Mouse (Mus musculus): ENCODE measurements at regions not wholly inside any gene's neighbourhood (a gene's known extent, or its start where the extent isn't known, plus 50 kb on each side); places are given as distances from the start of the nearest gene placed in this dataset.

DNA sequence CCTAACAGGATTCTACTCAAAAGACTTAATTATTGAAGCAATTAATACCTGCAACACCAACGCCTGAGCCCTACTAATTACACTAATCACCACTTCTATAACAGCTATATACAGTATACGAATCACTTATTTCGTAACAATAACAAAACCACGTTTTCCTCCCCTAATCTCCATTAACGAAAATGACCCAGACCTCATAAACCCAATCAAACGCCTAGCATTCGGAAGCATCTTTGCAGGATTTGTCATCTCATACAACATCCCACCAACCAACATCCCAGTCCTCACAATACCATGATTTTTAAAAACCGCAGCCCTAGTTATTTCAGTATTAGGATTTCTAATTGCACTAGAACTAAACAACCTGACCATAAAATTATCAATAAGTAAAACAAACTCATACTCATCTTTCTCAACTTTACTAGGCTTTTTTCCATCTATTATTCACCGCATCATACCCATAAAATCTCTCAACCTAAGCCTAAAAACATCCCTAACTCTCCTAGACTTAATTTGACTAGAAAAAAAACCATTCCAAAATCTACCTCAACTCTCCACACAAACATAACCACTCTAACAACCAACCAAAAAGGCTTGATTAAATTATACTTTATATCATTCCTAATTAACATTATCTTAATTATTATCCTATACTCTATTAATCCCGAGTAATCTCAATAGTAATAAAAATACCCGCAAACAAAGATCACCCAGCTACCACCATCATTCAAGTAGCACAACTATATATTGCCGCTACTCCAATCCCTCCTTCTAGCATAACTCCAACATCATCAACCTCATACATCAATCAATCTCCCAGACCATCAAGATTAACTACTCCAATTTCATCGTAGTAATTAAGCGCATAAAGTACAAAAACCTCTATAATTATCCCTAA, 830.9 kb upstream of the Tyrp1 start:
- Histone ChIP-seq H3K4me3 (ENCODE audit: low read length) (no peak overlapping the region), H3K4me1 (ENCODE audit: control insufficient read depth, insufficient read depth, low read length) (no peaks in the 10 kb centered on the region), H3K27me3 (replicated peaks; ENCODE audit: control insufficient read depth, insufficient read depth, low read length) (no peaks in the 10 kb centered on the region), H3K9ac (ENCODE audit: low read depth, low read length) (no peak overlapping the region), H3K27ac (ENCODE audit: low read length) (no peak overlapping the region), H3K4me2 (ENCODE audit: low read depth, low read length) (no peak overlapping the region), H3K36me3 (ENCODE audit: control insufficient read depth, insufficient read depth, low read length) (no peaks in the 10 kb centered on the region), H3K9me3 (ENCODE audit: control insufficient read depth, low read length) (no peaks in the 10 kb centered on the region)
- WGBS: 90% methylated on average over 14 of the region's 14 CpGs
- peak; percentile 100 for ATAC-seq

DNA sequence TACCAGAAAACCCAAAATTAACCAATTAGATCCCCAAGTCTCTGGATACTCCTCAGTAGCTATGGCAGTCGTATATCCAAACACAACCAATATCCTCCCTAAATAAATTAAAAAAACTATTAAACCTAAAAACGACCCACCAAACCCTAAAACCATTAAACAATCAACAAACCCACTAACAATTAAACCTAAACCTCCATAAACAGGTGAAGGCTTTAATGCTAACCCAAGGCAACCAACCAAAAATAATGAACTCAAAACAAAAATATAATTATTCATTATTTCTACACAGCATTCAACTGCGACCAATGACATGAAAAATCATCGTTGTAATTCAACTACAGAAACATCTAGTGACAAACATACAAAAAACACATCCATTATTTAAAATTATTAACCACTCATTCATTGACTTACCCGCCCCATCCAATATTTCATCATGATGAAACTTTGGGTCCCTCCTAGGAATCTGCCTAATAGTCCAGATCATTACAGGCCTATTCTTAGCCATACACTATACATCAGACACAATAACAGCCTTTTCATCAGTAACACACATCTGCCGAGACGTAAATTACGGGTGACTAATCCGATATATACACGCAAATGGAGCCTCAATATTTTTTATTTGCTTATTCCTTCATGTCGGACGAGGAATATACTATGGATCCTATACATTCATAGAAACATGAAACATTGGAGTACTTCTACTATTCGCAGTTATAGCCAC, 830.1 kb upstream of the Tyrp1 start:
- peak; percentile 94 for ATAC-seq
- 85% methylated on average over 13 of the region's 13 CpGs for WGBS
- H3K4me3 ChIP-seq (ENCODE audit: low read length): no peak overlapping the region

DNA sequence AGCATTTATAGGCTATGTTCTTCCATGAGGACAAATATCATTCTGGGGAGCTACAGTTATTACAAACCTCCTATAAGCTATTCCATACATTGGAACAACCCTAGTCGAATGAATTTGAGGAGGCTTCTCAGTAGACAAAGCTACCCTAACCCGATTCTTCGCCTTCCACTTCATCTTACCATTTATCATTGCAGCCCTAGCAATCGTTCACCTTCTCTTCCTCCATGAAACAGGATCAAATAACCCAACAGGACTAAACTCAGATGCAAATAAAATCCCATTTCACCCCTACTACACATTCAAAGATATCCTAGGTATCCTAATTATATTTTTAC, 829.6 kb upstream of the Tyrp1 start:
- Histone ChIP-seq H3K9me3 (ENCODE audit: control insufficient read depth, low read length) (no peaks in the 10 kb centered on the region), H3K4me3 (ENCODE audit: low read length) (no peak overlapping the region), H3K27me3 (replicated peaks; ENCODE audit: control insufficient read depth, insufficient read depth, low read length) (no peaks in the 10 kb centered on the region), H3K9ac (ENCODE audit: low read depth, low read length) (no peak overlapping the region), H3K27ac (ENCODE audit: low read length) (no peak overlapping the region), H3K36me3 (ENCODE audit: control insufficient read depth, insufficient read depth, low read length) (no peaks in the 10 kb centered on the region), H3K4me2 (ENCODE audit: low read depth, low read length) (no peak overlapping the region), H3K4me1 (ENCODE audit: control insufficient read depth, insufficient read depth, low read length) (no peaks in the 10 kb centered on the region)
- no peak for ATAC-seq
- 89% methylated on average over 4 of the region's 4 CpGs for WGBS

More for the DNA sequence above, 830.1 kb upstream of the Tyrp1 start:
- Histone ChIP-seq H3K9me3 (ENCODE audit: control insufficient read depth, low read length) (no peaks in the 10 kb centered on the region), H3K27me3 (replicated peaks; ENCODE audit: control insufficient read depth, insufficient read depth, low read length) (no peaks in the 10 kb centered on the region), H3K4me1 (ENCODE audit: control insufficient read depth, insufficient read depth, low read length) (no peaks in the 10 kb centered on the region), H3K27ac (ENCODE audit: low read length) (no peak overlapping the region), H3K9ac (ENCODE audit: low read depth, low read length) (no peak overlapping the region), H3K4me2 (ENCODE audit: low read depth, low read length) (no peak overlapping the region), H3K36me3 (ENCODE audit: control insufficient read depth, insufficient read depth, low read length) (no peaks in the 10 kb centered on the region)

DNA sequence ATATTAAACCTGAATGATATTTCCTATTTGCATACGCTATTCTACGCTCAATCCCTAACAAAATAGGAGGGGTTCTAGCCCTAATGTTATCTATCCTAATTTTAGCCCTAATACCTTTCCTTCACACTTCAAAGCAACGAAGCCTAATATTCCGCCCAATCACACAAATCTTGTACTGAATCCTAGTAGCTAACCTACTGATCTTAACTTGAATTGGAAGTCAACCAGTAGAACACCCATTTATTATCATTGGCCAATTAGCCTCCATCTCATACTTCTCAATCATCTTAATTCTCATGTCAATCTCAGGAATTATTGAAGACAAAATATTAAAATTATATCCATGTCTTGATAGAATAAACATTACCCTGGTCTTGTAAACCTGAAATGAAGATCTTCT, 829.1 kb upstream of the Tyrp1 start:
- Histone ChIP-seq H3K9ac (ENCODE audit: low read depth, low read length) (no peak overlapping the region), H3K4me2 (ENCODE audit: low read depth, low read length) (no peak overlapping the region), H3K27me3 (replicated peaks; ENCODE audit: control insufficient read depth, insufficient read depth, low read length) (no peaks in the 10 kb centered on the region), H3K4me1 (ENCODE audit: control insufficient read depth, insufficient read depth, low read length) (no peaks in the 10 kb centered on the region), H3K9me3 (ENCODE audit: control insufficient read depth, low read length) (no peaks in the 10 kb centered on the region), H3K4me3 (ENCODE audit: low read length) (no peak overlapping the region), H3K27ac (ENCODE audit: low read length) (no peak overlapping the region), H3K36me3 (ENCODE audit: control insufficient read depth, insufficient read depth, low read length) (no peaks in the 10 kb centered on the region)
- 96% methylated on average over 4 of the region's 4 CpGs for WGBS
- ATAC-seq: no peak

DNA sequence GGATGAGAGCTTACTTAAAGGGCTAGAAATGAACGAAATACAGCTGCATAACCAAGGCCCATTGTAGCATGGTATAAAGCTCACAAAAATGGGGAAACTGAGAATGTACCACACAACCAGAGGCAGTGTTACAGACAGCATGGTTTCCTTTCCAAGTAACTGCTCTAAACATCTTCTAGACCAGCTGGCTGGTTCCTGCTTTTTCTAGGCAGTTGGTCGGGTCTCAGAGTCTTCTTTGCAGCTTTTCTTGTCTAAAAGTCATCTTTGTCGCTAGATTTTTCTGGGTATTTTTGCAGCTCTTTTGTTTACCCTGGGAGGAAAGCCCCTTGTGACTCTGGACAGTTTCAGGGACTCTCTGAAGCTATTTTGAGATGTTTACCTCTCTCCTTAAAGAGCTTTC, 806.0 kb upstream of the Tyrp1 start:
- no peak for ATAC-seq
- no peaks in the 10 kb centered on the region for H3K9me3 ChIP-seq (ENCODE audit: control insufficient read depth, low read length)
- WGBS: 44% methylated on average over 3 of the region's 3 CpGs

DNA sequence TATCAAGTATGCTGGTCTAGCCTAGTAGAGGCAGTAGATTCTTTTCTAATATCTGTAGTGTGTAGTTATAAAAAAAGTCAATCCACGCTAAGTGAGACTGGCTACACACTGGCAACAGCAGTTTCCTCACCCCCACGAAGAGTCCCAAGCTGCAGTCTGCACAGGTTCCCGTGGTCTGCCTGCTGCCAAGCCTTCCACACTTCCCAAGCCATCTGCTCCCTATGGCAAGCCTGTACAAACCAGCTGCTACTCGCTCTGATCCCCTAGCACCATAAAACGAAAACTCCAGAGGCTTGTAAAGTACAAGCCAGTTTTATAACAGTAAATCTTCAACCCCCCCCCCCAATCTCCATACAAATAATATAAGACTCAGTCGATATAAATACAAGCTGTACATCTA, 786.0 kb upstream of the Tyrp1 start:
- no peak overlapping the region for H3K9ac ChIP-seq (ENCODE audit: low read depth, low read length)

More for the DNA sequence above, 806.0 kb upstream of the Tyrp1 start:
- H3K4me1 ChIP-seq (ENCODE audit: control insufficient read depth, insufficient read depth, low read length): no peaks in the 10 kb centered on the region
- no peak overlapping the region for H3K4me2 ChIP-seq (ENCODE audit: low read depth, low read length)
- no peak overlapping the region for H3K9ac ChIP-seq (ENCODE audit: low read depth, low read length)
- H3K4me3 ChIP-seq (ENCODE audit: low read length): no peak overlapping the region
- no peak overlapping the region for H3K27ac ChIP-seq (ENCODE audit: low read length)
- H3K27me3 ChIP-seq (replicated peaks; ENCODE audit: control insufficient read depth, insufficient read depth, low read length): no peaks in the 10 kb centered on the region
- H3K36me3 ChIP-seq (ENCODE audit: control insufficient read depth, insufficient read depth, low read length): no peaks in the 10 kb centered on the region

More for the DNA sequence above, 786.0 kb upstream of the Tyrp1 start:
- H3K27me3 ChIP-seq (replicated peaks; ENCODE audit: control insufficient read depth, insufficient read depth, low read length): no peaks in the 10 kb centered on the region
- H3K4me1 ChIP-seq (ENCODE audit: control insufficient read depth, insufficient read depth, low read length): no peaks in the 10 kb centered on the region
- H3K9me3 ChIP-seq (ENCODE audit: control insufficient read depth, low read length): no peaks in the 10 kb centered on the region
- ATAC-seq: no peak
- H3K36me3 ChIP-seq (ENCODE audit: control insufficient read depth, insufficient read depth, low read length): no peaks in the 10 kb centered on the region
- WGBS: 71% methylated on average over 6 of the region's 6 CpGs
- no peak overlapping the region for H3K27ac ChIP-seq (ENCODE audit: low read length)
- H3K4me3 ChIP-seq (ENCODE audit: low read length): no peak overlapping the region
- no peak overlapping the region for H3K4me2 ChIP-seq (ENCODE audit: low read depth, low read length)

Measured in intestine, embryonic 16.5 days (tissue).